Mouse (Mus musculus) heart, adult 8-10 months (tissue): ENCODE measurements around the gene Tubgcp6. TPM values are rescaled to one million over a fixed set of nuclear protein-coding genes. Genes with fewer than 3 reads are reported as not detected.

Source experiments
- DNase-seq: peaks from one replicate; pipeline ENCODE4 v3.0.0; 2022; ENCODE audit warnings: low spot score
- total RNA-seq, 4 experiments: library from RNA; stranded (reverse); gene quantifications; 2 replicates each; pipeline ENCODE4 v1.2.4; 2022

The Tubgcp6 gene
- total RNA-seq, 4 experiments from 2014 or later: 8.2 to 11.6 (median 9.0) TPM

GRCm38 (mm10) chr15:89141905-89142304, 19.0 kb upstream of the Tubgcp6 start:
- DNase-seq: peak; percentile 61

GRCm38 (mm10) chr15:89141443-89141842, 18.5 kb upstream of the Tubgcp6 start:
- no peak for DNase-seq

- peak; percentile 72 for DNase-seq
Observed at GRCm38 (mm10) chr15:89140659-89141252, 17.8 kb upstream of the Tubgcp6 start, which contains the start of gene Mapk12. Gene Mapk12 (minus strand): TSS chr15:89140703.

DNA sequence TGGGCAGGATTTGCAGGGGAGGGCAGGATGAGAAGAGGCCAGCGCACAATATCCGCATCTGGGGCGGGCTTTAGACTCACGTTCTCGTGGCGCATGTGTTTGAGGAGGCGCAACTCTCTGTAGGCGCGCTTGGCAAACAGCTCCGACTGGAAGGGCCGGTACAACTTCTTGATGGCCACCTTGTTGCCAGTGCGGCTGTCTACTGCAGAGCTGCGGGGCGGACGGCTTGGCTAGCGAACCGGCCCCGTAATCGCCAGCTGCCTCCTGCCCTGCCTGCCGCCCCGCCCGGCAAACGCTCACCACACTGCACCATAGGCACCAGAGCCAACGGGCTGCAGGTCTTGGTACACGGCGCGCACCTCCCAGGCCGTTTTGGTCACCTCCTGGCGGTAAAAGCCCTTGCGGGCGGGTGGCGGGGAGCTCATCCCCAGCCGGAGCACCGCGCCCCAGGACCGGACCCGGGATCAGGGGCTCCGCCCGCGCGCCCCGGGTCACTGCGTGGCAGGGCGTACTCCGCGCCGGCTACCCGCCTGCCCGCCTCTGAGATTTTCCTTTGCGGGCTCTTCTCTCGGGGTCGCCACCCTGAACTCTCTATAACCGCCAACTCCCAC, 17.2 kb upstream of the Tubgcp6 start:
- peak; percentile 72 for DNase-seq

- DNase-seq: no peak
Observed at GRCm38 (mm10) chr15:89138531-89138930, 15.6 kb upstream of the Tubgcp6 start.

- no peak for DNase-seq
Observed at GRCm38 (mm10) chr15:89138046-89138405, 15.1 kb upstream of the Tubgcp6 start.

DNA sequence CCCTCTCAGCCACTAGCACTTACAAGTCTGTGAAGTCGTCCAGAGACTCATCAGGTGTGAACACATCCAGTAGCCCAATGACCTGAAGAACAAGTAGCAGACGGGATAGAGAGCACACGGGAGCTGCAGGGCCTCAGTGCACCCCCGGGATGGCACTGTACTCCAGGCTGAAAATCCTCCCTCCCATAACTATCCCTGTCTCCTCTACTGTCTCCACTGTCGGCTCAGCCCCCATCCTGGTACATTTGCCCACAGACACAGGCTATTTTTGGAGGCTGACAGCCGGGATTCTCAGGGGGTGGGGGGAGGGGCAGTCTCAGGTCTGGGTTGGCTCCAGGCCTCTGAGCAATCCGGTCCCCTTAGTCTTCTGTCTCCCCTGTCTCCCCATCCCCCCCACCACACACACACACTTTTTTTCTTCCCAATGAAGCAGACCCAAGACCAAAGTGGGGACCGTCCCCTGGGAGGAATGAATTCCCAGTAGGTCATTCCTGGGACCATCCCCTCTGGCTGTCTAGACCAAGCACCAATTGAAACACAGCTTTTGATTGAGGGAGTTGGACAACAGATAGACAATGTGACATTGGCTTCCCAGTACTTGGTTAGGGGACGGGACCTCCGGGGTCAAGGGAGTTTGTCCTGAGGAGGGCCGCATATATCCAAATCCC, 14.6 kb upstream of the Tubgcp6 start:
- DNase-seq: no peak

DNA sequence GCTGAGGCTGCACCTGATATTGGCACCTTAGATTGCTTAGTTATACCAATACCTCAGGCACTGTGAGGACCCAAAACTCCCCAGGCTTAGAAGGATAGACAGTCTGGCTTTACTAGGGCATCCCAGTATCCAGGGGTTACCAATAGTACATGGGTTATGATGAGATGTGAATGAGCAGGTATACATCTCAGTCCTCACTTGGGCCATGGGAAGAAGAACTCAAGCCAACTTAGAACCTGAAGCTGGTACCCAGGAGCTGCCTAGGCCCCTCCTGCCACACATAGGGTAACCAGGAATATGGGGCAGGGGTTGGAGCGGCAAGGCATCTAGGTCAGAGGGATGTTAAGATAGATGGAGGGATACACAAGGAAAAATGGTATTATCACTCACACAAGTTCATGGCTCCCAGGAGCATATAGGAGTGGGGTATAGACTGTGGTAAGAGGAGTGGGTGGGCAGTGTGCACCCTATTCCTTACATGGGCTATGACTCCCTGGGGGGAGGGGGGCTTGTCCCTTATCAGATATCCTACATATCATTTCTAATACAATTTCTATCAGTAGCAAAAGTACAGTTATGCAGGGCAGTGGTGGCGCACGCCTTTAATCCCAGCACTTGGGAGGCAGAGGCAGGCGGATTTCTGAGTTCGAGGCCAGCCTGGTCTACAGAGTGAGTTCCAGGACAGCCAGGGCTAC, 13.7 kb upstream of the Tubgcp6 start:
- no peak for DNase-seq

GRCm38 (mm10) chr15:89131316-89131715, 8.4 kb upstream of the Tubgcp6 start:
- no peak for DNase-seq

DNA sequence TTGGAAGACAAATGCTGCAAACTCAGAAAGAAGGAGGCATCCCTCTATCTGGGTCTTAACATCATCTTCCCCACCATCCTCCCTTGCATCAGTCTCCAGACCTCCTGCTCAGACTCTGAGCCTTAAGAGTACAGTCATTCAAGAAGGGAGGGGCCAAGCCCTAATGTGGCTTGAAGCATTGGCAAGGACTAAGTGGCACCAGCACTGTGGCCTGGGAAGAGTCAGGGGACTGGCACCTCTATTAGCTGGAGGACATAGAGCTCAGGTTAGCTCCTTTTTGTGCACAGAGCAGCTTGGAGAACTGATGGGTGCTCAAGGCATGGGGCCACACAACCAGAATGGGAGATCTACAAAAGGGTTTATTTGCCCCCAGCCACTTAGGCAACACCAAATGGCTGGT, 7.3 kb upstream of the Tubgcp6 start:
- no peak for DNase-seq

- peak; percentile 91 for DNase-seq
Observed at GRCm38 (mm10) chr15:89128382-89129350, 5.8 kb upstream of the Tubgcp6 start, which contains the start of gene Hdac10. Gene Hdac10 (minus strand): TSS chr15:89128700.

DNA sequence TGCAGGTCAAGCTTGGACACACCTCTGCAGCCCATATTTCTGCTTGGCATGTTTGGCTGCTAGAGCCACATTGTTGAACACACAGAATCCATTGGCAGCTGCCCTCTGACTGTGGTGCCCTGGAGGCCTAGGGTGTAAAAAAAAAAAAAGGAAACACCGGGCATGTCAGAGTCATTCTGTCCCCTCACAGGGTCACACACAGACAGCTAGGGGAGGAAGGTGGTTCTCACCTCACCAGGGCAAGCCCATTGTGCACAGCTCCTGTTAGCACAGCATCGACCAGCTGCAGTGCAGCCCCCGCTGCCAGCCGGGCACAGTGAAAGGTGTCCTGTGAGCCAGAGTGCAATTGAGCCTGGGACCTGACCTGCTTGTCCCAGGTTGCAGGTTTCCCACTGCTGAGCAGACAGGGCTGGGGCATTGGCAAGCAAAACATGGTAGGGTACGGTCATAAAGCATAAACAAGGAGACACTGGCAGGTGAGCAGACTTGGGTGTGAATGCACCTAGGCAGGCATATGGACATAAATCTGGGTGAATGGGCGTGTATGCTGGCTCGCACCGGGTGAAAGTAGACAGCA, 4.5 kb upstream of the Tubgcp6 start:
- DNase-seq: no peak

- DNase-seq: no peak
Observed at GRCm38 (mm10) chr15:89126622-89127021, 3.7 kb upstream of the Tubgcp6 start.

DNA sequence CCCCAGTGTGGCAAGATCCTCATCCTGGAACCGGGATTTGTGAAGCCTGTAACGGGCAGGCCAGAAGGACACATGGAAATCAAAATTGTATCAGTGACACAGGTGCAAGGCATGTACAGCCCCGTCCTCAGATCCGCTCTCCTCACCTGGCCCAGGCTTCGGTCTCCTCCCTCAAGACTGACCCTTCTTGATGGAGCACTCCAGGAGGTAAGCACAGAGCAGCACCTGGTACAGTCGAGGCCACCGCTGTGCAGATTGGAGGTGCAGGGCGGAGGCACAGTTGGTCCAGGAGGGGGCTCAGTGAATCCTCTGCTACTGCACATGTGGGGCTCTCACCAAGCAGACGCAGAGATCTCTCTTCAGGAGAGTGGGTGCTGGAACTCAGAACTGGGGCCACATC, 2.4 kb upstream of the Tubgcp6 start:
- DNase-seq: no peak

DNA sequence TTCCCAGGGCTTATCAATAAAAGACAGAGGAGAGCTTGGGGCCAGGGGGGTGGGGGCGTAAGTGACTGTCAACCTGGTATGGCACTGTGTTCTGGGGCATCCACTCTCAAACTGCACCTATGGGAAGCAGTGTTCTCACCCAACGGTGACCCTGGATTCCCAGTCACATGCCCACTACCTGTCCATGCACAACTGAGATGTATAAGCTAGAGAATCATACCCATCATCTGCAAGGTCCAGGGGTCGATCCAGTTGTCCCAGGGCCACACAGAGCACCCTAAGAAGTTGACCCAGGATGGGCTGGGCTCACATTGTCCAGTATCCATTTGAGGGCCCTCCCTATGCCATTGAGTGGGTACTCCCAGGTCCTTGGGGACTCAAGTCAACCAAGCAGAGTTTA, 1.4 kb upstream of the Tubgcp6 start:
- DNase-seq: no peak

GRCm38 (mm10) chr15:89123595-89123994, 683 bp upstream of the Tubgcp6 start:
- no peak for DNase-seq

DNA sequence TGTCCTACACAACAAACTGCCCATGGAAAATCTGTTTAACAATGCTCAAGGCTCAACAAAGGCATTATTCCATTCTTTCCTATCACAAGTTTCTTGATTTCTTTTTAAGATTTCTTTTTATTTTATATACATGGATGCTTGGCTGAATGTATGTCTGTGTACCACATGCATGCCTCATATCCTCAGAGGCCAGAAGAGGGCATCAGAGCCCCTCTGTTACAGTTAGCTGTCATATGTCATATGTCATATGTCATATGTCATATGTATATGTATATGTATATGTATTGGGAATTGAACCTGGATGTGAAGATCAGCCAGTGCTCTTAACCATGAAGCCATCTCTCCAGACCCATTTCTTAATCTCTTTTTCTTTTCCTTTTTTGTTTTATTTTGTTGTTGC, 4.9 kb downstream of the Tubgcp6 start:
- no peak for DNase-seq

GRCm38 (mm10) chr15:89110147-89110546, 12.8 kb downstream of the Tubgcp6 start:
- DNase-seq: no peak

DNA sequence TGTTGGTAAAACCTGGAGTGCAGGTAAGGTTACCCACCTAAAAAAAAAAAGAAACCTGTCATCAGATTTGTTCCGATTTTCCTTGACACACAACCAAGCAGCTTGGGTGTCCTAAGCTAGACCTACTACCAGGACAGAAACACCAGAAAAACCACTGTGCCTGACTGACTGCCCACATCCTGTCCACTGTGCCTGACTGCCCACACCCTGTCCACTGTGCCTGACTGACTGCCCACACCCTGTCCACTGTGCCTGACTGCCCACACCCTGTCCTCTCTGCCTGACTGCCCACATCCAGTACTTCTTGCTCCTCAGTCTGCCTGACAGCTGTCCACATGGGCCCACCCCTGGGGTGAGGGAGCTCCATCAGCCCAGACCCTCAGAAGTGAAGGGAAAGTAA, 15.9 kb downstream of the Tubgcp6 start:
- DNase-seq: no peak

- no peak for DNase-seq
Observed at GRCm38 (mm10) chr15:89106073-89106472, 16.8 kb downstream of the Tubgcp6 start.

DNA sequence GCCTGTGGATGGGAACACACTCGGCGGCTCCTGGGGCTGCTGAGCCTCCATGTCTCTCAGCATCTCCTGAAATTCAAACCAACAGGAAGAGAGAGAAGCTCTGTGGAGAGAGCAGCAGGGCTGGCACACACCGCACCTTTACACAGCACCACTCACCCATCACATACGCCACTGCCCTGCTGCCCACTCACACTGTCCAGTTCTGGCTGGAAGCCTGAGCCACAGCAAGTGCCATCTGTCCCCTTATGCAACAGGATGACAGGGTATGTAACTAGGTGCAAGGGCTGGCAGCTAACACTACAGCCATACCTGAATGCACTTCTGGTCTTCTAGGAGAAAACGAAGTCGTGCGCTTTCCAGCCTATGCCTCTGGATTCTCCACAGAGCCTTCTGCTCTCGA, 18.5 kb downstream of the Tubgcp6 start:
- no peak for DNase-seq
